In the genomic region with DNA sequence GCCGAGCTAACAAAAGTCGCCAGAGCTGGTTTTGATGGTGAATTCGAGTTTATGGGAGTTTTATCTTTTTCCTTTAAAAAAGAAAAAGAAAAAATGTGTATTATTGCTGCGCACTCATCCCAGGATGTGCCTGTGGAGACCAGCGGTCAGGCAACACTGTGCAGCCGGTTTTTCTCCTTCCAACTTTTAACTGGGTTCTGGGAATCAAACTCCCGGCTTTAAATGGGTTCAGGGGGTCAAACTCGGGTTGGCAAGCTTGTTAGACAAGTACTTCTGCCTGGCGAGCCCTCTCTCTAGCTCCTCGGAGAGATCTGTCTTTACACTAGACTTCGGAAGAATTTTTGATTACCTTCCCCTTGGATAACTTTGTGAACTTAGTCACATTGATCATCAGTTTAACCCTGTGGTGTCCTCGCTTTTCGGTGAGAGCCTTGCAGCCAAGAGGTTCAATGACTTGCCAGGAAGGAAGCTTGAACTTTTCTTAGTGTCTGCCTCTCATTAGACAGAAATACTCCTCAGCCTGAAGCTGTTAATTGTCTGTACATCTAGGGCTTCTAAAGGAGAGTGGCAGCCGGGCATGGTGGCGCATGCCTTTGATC, we compare ENCODE assay signal across 8 mouse cellular contexts. TPM values are rescaled to one million over a fixed set of nuclear protein-coding genes. Genes with fewer than 3 reads are reported as not detected.
DNase-seq lines count a peak whose midpoint lies in the region; ATAC-seq lines count a peak whose summit lies in the region.

No protein-coding gene starts in this region.

- no peaks in the 10 kb centered on the region for H3K36me3 ChIP-seq in kidney, embryonic 15.5 days
- no peaks in the 10 kb centered on the region for H3K36me3 ChIP-seq in embryonic facial prominence, embryonic 14.5 days (ENCODE audit: control insufficient read depth, insufficient read depth, low read length)
- H3K36me3 ChIP-seq in hindbrain, embryonic 15.5 days: no peaks in the 10 kb centered on the region
- no peaks in the 10 kb centered on the region for H3K36me3 ChIP-seq in midbrain, embryonic 12.5 days

- H3K4me1 ChIP-seq in kidney, embryonic 15.5 days: peaks cover 16% of the 10 kb centered on the region
- H3K4me1 ChIP-seq in embryonic facial prominence, embryonic 14.5 days (ENCODE audit: control insufficient read depth, insufficient read depth, low read length): peaks cover 5% of the 10 kb centered on the region
- peaks cover 17% of the 10 kb centered on the region for H3K4me1 ChIP-seq in hindbrain, embryonic 15.5 days (replicated peaks)
- H3K4me1 ChIP-seq in midbrain, embryonic 12.5 days: peaks cover 14% of the 10 kb centered on the region

- peak overlapping the region; percentile 53 for H3K4me3 ChIP-seq in kidney, embryonic 15.5 days (replicated peaks)
- peak overlapping the region; percentile 48 for H3K4me3 ChIP-seq in embryonic facial prominence, embryonic 14.5 days (ENCODE audit: low read depth, low read length)
- H3K4me3 ChIP-seq in hindbrain, embryonic 15.5 days: peak overlapping the region; percentile 45
- peak overlapping the region; percentile 53 for H3K4me3 ChIP-seq in midbrain, embryonic 12.5 days

- H3K27ac ChIP-seq in kidney, embryonic 15.5 days: no peak overlapping the region
- H3K27ac ChIP-seq in embryonic facial prominence, embryonic 14.5 days (replicated peaks; ENCODE audit: low read depth, low read length): no peak overlapping the region
- H3K27ac ChIP-seq in hindbrain, embryonic 15.5 days (replicated peaks): no peak overlapping the region
- H3K27ac ChIP-seq in midbrain, embryonic 12.5 days (replicated peaks): no peak overlapping the region

- no peak for ATAC-seq in kidney, embryonic 15.5 days (replicated peaks; ENCODE audit: low FRiP score)
- no peak for ATAC-seq in embryonic facial prominence, embryonic 14.5 days (ENCODE audit: low read depth)
- no peak for ATAC-seq in hindbrain, embryonic 15.5 days (ENCODE audit: low FRiP score, low read depth)
- no peak for ATAC-seq in midbrain, embryonic 12.5 days (ENCODE audit: low FRiP score, low read depth)

- H3K4me2 ChIP-seq in kidney, embryonic 15.5 days: peak overlapping the region; percentile 98
- H3K4me2 ChIP-seq in embryonic facial prominence, embryonic 14.5 days (ENCODE audit: low read depth, low read length): peak overlapping the region; percentile 90
- peak overlapping the region; percentile 89 for H3K4me2 ChIP-seq in hindbrain, embryonic 15.5 days
- H3K4me2 ChIP-seq in midbrain, embryonic 12.5 days (replicated peaks): peak overlapping the region; percentile 95

- 0 out of 2 replicates have a peak, but pooled peaks cover 2% of the 10 kb centered on the region for H3K9me3 ChIP-seq in kidney, embryonic 15.5 days (replicated peaks)
- H3K9me3 ChIP-seq in embryonic facial prominence, embryonic 14.5 days (ENCODE audit: control insufficient read depth, low read length): peaks cover 3% of the 10 kb centered on the region; the same call in 1 of the 2 replicates
- no peaks in the 10 kb centered on the region for H3K9me3 ChIP-seq in hindbrain, embryonic 15.5 days
- H3K9me3 ChIP-seq in midbrain, embryonic 12.5 days: no peaks in the 10 kb centered on the region

- no peak for DNase-seq in kidney, adult 18-20 months
- no peak for DNase-seq in embryonic facial prominence, embryonic 14.5 days (ENCODE audit: low spot score)
- no peak for DNase-seq in cerebellum, adult 9-10 months
- no peak for DNase-seq in layer of hippocampus, postnatal 14 days (ENCODE audit: low spot score in 2 of 2)
- no peak for DNase-seq in layer of hippocampus, adult 18-20 months (ENCODE audit: low spot score in 2 of 2)

- H3K27me3 ChIP-seq in kidney, embryonic 15.5 days: peaks cover 53% of the 10 kb centered on the region
- H3K27me3 ChIP-seq in embryonic facial prominence, embryonic 14.5 days (replicated peaks; ENCODE audit: control insufficient read depth, insufficient read depth, low read length): peaks cover 29% of the 10 kb centered on the region
- peaks cover 41% of the 10 kb centered on the region for H3K27me3 ChIP-seq in hindbrain, embryonic 15.5 days
- H3K27me3 ChIP-seq in midbrain, embryonic 12.5 days: peaks cover 38% of the 10 kb centered on the region

- WGBS in kidney, embryonic 15.5 days: 36% methylated on average over 15 of the region's 15 CpGs
- WGBS in embryonic facial prominence, embryonic 14.5 days: 31% methylated on average over 15 of the region's 15 CpGs
- WGBS in hindbrain, embryonic 15.5 days: 37% methylated on average over 15 of the region's 15 CpGs
- WGBS in midbrain, embryonic 12.5 days: 39% methylated on average over 15 of the region's 15 CpGs

- H3K9ac ChIP-seq in kidney, embryonic 15.5 days: 0 out of 2 replicates have a peak overlapping the region, but pooled peaks have one; percentile 37
- no peak overlapping the region for H3K9ac ChIP-seq in embryonic facial prominence, embryonic 14.5 days (ENCODE audit: low read depth, low read length)
- H3K9ac ChIP-seq in hindbrain, embryonic 15.5 days: no peak overlapping the region
- H3K9ac ChIP-seq in midbrain, embryonic 12.5 days (replicated peaks): no peak overlapping the region; the same call in 1 of the 2 replicates

RNA-seq across cellular contexts. Expression of gene Tbc1d30, which starts 0.7 kb away (rescaled TPM):
- 0.33 and 0.57 TPM in 2 replicates for polyA plus RNA-seq in kidney, embryonic 15.5 days (2015; fragmentation: Nextera tagmentation; extraction: Ambion mirVana)
- 2.2 and 3.6 TPM in 2 replicates for polyA plus RNA-seq in embryonic facial prominence, embryonic 14.5 days (2014; fragmentation: Nextera tagmentation; extraction: Ambion mirVana)
- polyA plus RNA-seq in hindbrain, embryonic 15.5 days (2015; fragmentation: Nextera tagmentation; extraction: Ambion mirVana): 14.7 and 17.3 TPM in 2 replicates
- polyA plus RNA-seq in midbrain, embryonic 12.5 days (2016; fragmentation: Nextera tagmentation; extraction: Ambion mirVana): 4.3 and 5.4 TPM in 2 replicates
- 10 to 100 TPM; 34.9 to 36.9 TPM for total RNA-seq in layer of hippocampus, postnatal 14 days (2021)
- total RNA-seq in layer of hippocampus, adult 18-20 months (2021): 10 to 100 TPM; 38.8 to 40.3 TPM

RNA-seq across cellular contexts. Expression of gene Gns, which starts 13.1 kb away (rescaled TPM):
- polyA plus RNA-seq in kidney, embryonic 15.5 days (2015; fragmentation: Nextera tagmentation; extraction: Ambion mirVana): 41.5 and 46.0 TPM in 2 replicates
- 58.8 and 61.2 TPM in 2 replicates for polyA plus RNA-seq in embryonic facial prominence, embryonic 14.5 days (2014; fragmentation: Nextera tagmentation; extraction: Ambion mirVana)
- polyA plus RNA-seq in hindbrain, embryonic 15.5 days (2015; fragmentation: Nextera tagmentation; extraction: Ambion mirVana): 41.8 and 42.5 TPM in 2 replicates
- polyA plus RNA-seq in midbrain, embryonic 12.5 days (2016; fragmentation: Nextera tagmentation; extraction: Ambion mirVana): 40.6 and 42.1 TPM in 2 replicates
- total RNA-seq in layer of hippocampus, postnatal 14 days (2021): 10 to 100 TPM; 74.1 to 79.9 TPM
- 10 to 100 TPM; 80.5 to 87.2 TPM for total RNA-seq in layer of hippocampus, adult 18-20 months (2021)
